Mouse (Mus musculus) ES-E14 (cell line): ENCODE measurements around the gene Hdac7. TPM values are rescaled to one million over a fixed set of nuclear protein-coding genes. Genes with fewer than 3 reads are reported as not detected.

Source experiments
- DNase-seq: peaks from one replicate; pipeline ENCODE4 v3.0.0-alpha.2; 2013; ENCODE audit warnings: low read depth, low spot score
- H3K27ac ChIP-seq: 2 replicates; pipeline ENCODE4 v1.5.1; 2012; ENCODE audit warnings: low read depth, mild to moderate bottlenecking, low read length, moderate library complexity, mixed read lengths; ENCODE audit not compliant: poor library complexity, insufficient read depth, severe bottlenecking
- H3K36me3 ChIP-seq: 2 replicates; pipeline ENCODE4 v1.6.1; 2012; ENCODE audit warnings: mild to moderate bottlenecking, low read length, moderate library complexity, mixed read lengths; ENCODE audit not compliant: control insufficient read depth, poor library complexity, insufficient read depth, severe bottlenecking
- H3K4me1 ChIP-seq, 2 experiments: fragments of 150-350 bp in 1 of 2; sonication (generic) in 1 of 2; 2 replicates each; pipeline ENCODE4 v1.6.1; 2012; ENCODE audit warnings: low read length in 2 of 2, mild to moderate bottlenecking in 1 of 2, mixed read lengths in 1 of 2; ENCODE audit not compliant: control insufficient read depth in 2 of 2, insufficient read depth in 2 of 2, poor library complexity in 1 of 2
- H3K4me3 ChIP-seq, 2 experiments: fragments of 150-350 bp in 1 of 2; sonication (generic) in 1 of 2; 2 replicates each; pipeline ENCODE4 v1.5.1; 2012; ENCODE audit warnings: low read length in 2 of 2, low read depth in 1 of 2, mild to moderate bottlenecking in 1 of 2, mixed read lengths in 1 of 2; ENCODE audit not compliant: insufficient read depth in 1 of 2, poor library complexity in 1 of 2, severe bottlenecking in 1 of 2
- H3K9ac ChIP-seq: 2 replicates; pipeline ENCODE4 v1.6.1; 2012; ENCODE audit warnings: low read depth, mild to moderate bottlenecking, low read length, mixed read lengths; ENCODE audit not compliant: poor library complexity, insufficient read depth, severe bottlenecking
- H3K9me3 ChIP-seq: fragments of 150-350 bp; sonication (generic); 2 replicates; pipeline ENCODE4 v1.6.1; 2012; ENCODE audit warnings: low read depth, mild to moderate bottlenecking, low read length; ENCODE audit not compliant: control insufficient read depth, insufficient read depth
- CHD2 ChIP-seq: IDR thresholded peaks from 2 replicates; pipeline ENCODE4 v1.6.1; 2014; ENCODE audit warnings: mild to moderate bottlenecking, low read depth, low read length, inconsistent platforms
- HCFC1 ChIP-seq: IDR thresholded peaks from 2 replicates; pipeline ENCODE4 v1.6.1; 2012; ENCODE audit warnings: low read length, inconsistent platforms, borderline replicate concordance; ENCODE audit not compliant: insufficient read depth
- MAFK ChIP-seq: IDR thresholded peaks from 2 replicates; pipeline ENCODE4 v1.6.1; 2014; ENCODE audit warnings: mild to moderate bottlenecking, low read depth, low read length, inconsistent platforms; ENCODE audit not compliant: insufficient read depth
- ZC3H11A ChIP-seq: IDR thresholded peaks from 2 replicates; pipeline ENCODE4 v1.6.1; 2012; ENCODE audit warnings: low read depth, mild to moderate bottlenecking, inconsistent platforms, low read length, borderline replicate concordance
- ZNF384 ChIP-seq: IDR thresholded peaks from 2 replicates; pipeline ENCODE4 v1.6.1; 2012; ENCODE audit warnings: low read depth, low read length, inconsistent platforms
- in situ Hi-C, 2 experiments: fragments of 600-800 bp; cut with MboI; formaldehyde crosslinking; loops; one replicate each; pipeline ENCODE4 v1.15.1; 2025; ENCODE audit warnings: low sequenced_read_pairs in 2 of 2, inconsistent platforms in 1 of 2; ENCODE audit not compliant: unreplicated experiment in 2 of 2
- total RNA-seq: library from RNA; depleted of rRNA; stranded (reverse); fragments of 300-350 nt; gene quantifications from 2 replicates; pipeline ENCODE4 v1.2.3, GENCODE M21; 2012

Hdac7 gene
- total RNA-seq, 1 experiment = 7.4 TPM

- no peaks in the 10 kb centered on the region for H3K9me3 ChIP-seq
- H3K9ac ChIP-seq = no peak overlapping the region
- H3K4me3 ChIP-seq = no peak overlapping the region
- H3K4me1 ChIP-seq = peaks cover 5 to 26% of the 10 kb centered on the region in 2 experiments; a peak in 3 of 4 replicates
- no peak overlapping the region for H3K27ac ChIP-seq
- DNase-seq = no peak
- no peak for TF ChIP-seq MAFK
- no peak for TF ChIP-seq ZC3H11A
- TF ChIP-seq ZNF384 = no peak
- TF ChIP-seq CHD2 = no peak
- no peak for TF ChIP-seq HCFC1
- in situ Hi-C loops = no loop called here
- peaks cover 3% of the 10 kb centered on the region; the same call in 1 of the 2 replicates for H3K36me3 ChIP-seq
Measured at GRCm38 (mm10) chr15:97763256-97764049, 80.8 kb downstream of the Hdac7 start.

DNA sequence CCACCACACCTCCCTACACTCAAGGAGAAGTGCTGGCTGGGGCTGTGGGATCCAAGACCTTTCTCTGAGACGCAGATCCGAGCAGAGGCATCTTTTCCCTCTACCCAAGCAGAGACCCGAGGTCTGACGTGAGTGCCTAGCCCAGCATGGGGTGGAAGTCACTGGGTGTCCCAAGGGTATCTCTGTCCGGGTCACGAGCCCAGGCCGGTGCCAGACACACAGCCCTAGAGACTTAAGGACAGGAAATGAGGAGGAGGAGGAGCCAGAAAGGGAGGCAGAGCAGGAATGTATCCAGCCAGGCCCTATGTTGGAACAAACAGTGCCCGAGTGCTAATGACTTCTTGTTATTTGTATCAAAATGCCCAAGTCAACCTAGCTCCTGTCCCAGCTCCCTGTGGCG is 81.6 kb downstream of the Hdac7 start:
- H3K4me1 ChIP-seq = peaks cover 5 to 23% of the 10 kb centered on the region in 2 experiments; a peak in 2 of 4 replicates
- H3K36me3 ChIP-seq = peaks cover 5% of the 10 kb centered on the region; the same call in 1 of the 2 replicates
- DNase-seq = no peak
- no peak overlapping the region for H3K27ac ChIP-seq
- no peaks in the 10 kb centered on the region for H3K9me3 ChIP-seq
- no peak overlapping the region for H3K9ac ChIP-seq
- in situ Hi-C loops = no loop called here
- H3K4me3 ChIP-seq = no peak overlapping the region
- TF ChIP-seq CHD2 (no peak), HCFC1 (no peak), MAFK (no peak), ZC3H11A (no peak), ZNF384 (no peak)

DNA sequence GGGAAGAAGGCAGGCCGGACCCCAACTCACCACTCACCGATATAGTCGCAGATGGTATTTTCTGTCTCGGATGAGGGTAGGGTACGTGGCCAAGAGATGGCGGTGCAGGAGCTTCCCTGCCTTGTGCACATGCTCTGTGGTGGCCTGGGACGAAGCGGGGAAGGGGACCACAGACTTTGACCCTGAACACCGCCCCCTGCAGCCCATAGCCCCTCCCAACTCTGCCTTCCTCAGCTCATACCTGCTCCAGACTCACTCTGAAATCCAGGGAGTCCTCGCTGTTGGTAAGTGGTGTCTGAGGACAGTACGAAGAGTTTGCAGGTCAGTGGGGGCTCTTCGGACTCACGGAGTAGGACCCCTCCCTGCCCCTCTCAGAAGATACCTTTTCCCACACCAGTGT is 82.9 kb downstream of the Hdac7 start:
- no peak overlapping the region for H3K4me3 ChIP-seq
- H3K9me3 ChIP-seq = no peaks in the 10 kb centered on the region
- in situ Hi-C loops = no loop called here
- H3K36me3 ChIP-seq = peaks cover 5% of the 10 kb centered on the region; the same call in 1 of the 2 replicates
- no peak overlapping the region for H3K9ac ChIP-seq
- peaks cover 5 to 18% of the 10 kb centered on the region in 2 experiments; a peak in 2 of 4 replicates for H3K4me1 ChIP-seq
- no peak overlapping the region for H3K27ac ChIP-seq
- no peak for DNase-seq
- TF ChIP-seq ZNF384 = no peak
- TF ChIP-seq CHD2 = no peak
- no peak for TF ChIP-seq HCFC1
- TF ChIP-seq ZC3H11A = no peak
- no peak for TF ChIP-seq MAFK

- Histone ChIP-seq H3K36me3 (peaks cover 5% of the 10 kb centered on the region; the same call in 1 of the 2 replicates), H3K4me1 (peaks cover 7 to 16% of the 10 kb centered on the region in 2 experiments; a peak in 2 of 4 replicates)
Measured at GRCm38 (mm10) chr15:97760952-97761351, 83.3 kb downstream of the Hdac7 start.

More at GRCm38 (mm10) chr15:97760952-97761351, 83.3 kb downstream of the Hdac7 start:
- in situ Hi-C loops = no loop called here
- H3K4me3 ChIP-seq = no peak overlapping the region
- no peaks in the 10 kb centered on the region for H3K9me3 ChIP-seq
- DNase-seq = no peak
- no peak overlapping the region for H3K9ac ChIP-seq
- H3K27ac ChIP-seq = no peak overlapping the region
- TF ChIP-seq ZNF384 (no peak), CHD2 (no peak), HCFC1 (no peak), MAFK (no peak), ZC3H11A (no peak)
